Mouse (Mus musculus) thymus, adult 18-20 months (tissue): Measurements from ENCODE around the gene Fxr2.
A peak's percentile ranks its signal among the peaks of the same experiment; 100 is the strongest.
"Not testable (repeated sequence)": the region's sequence is repeated elsewhere in the genome, so short reads cannot be mapped to it uniquely, and the experiment has no call there.

Experiments
- DNase-seq, 2 experiments: peaks; one replicate each; pipeline ENCODE4 v3.0.0; 2022; ENCODE audit warnings: mixed read lengths in 2 of 2

Fxr2 gene

DNA sequence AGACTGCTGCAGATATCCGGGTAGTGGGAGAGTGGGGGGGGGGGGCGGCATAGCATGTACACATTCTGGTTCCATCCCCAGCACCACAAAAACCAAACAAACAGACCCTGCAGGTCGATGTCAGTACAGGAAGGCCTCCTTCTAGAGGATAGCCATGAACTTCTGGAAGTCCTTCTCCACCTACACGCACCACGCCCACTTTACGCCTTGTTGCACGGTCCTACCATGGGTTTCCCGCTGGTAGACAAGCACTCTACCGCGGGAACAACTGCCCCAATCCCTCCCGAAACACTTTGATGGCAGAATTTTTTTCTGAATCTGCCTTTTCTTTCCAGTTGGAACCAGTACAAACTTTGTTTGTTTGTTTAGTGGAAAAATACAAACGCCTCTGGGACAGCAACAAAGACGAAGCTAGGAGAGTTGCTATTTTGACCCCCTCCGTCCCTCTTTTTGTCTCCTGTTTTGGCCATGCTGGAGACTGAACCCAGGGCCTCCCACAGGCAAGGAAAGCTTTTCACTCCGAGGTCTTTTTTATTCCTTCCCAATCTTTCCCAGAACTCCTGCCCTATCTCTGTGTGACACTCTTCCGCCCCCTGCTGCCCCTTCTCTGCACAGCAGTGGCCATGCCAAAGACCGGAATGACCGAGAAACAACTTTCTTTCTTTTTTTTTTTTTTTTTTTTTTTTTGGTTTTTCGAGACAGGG is 19.1 kb upstream of the Fxr2 start:
- DNase-seq: peak; percentile 42 to 44

DNA sequence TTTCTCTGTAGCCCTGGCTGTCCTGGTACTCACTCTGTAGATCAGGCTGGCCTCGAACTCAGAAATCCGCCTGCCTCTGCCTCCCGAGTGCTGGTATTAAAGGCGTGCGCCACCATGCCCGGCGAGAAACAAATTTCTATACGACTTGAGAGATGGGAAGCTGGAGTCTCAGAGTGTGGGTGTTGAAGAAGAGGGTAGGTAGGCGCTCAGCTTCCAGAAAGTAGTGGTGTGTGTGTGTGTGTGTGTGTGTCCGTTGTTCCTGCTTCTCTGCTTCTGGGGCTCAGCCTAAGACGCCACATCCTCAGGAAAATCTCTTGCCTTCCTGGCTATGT is 18.6 kb upstream of the Fxr2 start:
- not testable (repeated sequence) for DNase-seq

DNA sequence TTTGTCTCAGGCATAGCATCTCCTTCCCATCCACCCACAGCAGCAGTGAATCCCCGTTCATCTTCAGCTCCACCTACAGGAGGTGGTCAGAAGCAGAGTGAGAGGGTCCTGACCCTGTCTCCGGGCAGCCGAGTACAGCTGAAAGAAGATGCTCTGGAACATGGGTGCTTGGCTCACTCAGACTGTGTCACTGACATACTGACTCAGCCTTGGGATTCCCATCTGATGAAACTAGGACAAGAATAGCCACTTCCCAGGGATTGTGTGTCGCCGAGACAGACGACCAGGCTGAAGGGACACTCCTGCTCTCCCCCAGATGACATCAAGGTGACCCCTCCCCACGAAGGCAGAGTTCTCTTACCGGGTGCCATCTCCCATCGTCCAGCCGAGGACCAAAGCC is 16.0 kb upstream of the Fxr2 start:
- no peak for DNase-seq

DNA sequence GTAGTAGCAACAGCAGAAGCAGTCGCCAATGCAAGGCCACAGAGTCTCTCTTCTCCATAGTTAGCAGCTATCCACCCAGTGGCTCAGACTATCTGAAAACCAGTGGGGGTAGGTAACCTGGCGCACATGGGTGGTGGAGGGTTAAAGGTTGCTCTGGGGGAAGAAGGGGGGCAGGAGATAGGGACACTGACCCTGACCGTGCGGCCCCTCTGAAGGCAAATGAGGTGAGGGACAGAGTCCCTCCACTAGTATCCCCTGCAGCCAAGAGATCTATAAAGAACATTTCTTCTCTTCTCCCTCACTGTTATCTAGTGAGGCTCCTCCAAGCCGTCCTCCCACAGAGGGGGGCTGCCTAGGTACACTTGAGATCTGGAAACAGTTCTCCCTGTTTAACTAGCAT is 15.0 kb upstream of the Fxr2 start, which contains the start of gene Shbg:
Gene Shbg, minus strand, starts transcription at position 101 of the 400 bp plus-strand sequence.
- DNase-seq: no peak

DNA sequence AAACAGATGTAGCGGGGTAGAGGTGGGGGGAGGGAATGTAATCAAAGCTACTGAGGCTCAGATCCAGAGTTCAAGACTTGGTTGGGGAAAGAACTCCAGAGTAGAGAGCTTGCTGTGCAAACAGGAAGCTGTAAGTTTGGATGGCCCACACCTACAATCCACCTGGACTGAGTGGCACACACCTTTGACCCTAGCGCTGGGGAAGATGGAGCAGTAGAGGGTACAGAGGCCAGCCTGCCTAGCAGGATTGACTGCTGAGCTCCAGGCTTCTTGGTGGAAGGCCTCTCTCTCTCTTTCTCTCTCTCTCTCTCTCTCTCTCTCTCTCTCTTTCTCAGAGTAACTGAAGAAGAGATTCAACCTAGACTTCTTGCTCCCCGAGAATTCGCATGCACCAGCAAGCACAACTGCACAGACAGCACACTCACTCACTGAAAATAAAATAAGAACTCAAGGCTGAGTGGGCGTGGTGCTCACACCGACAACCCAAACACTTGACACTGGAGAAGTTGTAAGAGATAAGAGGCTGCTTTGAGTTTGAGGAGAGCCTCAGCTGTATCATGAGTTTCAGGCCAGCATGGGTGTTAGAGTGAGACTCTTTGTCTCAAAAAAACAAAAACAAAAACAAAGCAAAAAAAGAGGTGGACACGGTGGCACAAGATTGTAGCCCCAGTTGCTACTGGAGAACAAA is 12.3 kb upstream of the Fxr2 start:
- no peak for DNase-seq

DNA sequence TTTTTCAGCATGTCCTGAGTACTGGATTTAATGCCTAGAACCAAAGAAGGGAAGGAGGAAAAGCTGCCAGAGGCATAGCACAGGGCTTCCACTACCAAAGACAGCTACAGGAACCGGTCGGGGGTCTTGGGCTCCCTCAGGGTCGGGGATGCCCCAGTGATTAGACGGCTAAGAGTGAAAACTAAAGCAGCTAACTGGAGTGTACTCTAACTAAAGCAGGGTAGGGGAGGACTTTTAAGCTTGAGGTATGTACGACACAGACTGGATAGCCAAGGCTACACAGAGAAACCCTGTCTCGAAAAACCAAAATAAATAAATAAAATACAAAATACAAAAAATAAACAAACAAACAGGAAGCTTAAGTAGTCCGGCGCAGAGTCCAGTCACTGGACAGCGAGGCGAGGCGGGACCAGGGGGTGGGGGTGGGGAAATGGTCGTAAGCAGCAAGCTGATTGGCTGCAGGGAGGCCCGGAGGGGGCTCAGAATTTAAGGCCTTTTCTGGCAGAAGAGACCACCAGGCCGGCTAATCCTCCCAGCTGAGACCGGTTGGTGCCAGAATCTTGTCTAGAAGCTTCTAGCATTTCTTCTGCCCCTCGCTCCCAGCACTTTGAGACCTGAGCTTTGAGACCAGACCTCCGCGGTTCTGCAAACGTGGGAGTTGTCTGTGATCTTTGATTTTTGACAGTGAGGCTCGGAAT is 11.1 kb upstream of the Fxr2 start, which contains the start of gene Sat2:
Gene Sat2, plus strand, starts transcription at position 454 of the 698 bp plus-strand sequence.
- no peak for DNase-seq

DNA sequence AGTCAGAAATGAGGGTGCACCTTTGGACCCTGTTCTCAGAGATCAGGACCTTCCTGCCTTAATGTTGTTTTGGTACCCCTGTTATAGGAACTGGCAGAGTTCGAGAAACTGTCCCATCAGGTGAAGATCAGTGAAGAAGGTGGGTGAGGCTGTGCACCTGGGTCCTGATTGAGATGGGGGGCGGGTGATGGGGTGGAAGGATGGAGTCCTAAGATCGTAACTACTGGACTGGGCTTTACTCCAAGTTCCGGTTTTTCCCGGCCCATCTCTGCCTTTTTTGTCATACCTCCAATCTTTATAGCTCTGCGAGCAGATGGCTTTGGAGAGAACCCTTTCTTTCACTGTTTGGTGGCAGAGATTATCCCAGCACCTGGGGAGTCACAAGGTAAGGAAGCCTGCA is 10.4 kb upstream of the Fxr2 start:
- no peak for DNase-seq

DNA sequence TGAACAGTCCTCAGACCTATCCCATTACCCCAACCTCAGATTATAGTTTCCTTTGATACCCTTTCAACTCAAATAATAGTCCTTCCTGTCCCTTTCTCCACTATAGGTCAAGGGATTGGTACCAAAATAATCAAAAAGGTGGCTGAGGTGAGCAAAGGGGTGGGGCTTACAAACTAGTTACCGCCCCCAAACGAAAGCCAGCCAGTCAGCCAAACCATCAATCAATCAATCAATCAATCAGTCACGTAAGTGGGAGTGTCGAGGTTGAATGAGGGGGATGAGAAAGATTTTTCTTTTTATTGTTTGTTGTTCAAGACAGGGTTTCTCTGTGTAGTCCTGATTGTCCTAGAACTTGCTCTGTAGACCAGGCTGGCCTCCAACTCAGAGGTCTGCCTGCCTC is 9.8 kb upstream of the Fxr2 start:
- DNase-seq: no peak

DNA sequence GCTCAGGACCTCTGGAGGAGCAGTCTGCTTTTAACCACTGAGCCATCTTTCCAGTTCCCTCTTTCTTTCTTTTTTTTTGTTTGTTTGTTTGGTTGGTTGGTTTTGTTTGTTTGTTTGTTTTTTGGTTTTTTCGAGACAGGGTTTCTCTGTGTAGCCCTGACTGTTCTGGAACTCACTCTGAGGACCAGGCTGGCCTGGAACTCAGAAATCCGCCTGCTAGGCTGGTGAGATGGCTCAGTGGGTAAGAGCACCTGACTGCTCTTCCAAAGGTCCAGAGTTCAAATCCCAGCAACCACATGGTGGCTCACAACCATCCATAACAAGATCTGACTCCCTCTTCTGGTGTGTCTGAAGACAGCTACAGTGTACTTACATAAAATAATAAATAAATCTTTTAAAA is 8.5 kb upstream of the Fxr2 start:
- not testable (repeated sequence) for DNase-seq

DNA sequence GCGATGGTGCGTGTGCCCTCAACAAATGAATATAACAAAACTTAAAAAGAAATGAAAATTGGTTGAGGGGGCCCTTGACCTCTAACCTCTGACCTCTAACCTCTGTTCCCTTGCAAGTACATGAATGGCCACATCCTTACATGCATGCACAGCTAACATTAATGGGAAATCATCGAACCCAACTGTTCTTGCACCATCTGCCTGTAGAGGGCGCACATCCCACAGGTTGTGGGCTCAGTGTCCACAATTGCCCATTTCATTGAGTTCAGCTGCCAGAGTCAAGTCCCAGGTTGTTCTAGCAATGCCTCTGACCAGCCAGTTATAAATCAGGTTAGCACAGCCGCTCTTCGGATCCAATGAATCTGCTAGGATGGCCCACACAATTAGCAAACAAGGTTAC is 4.5 kb upstream of the Fxr2 start:
- DNase-seq: peak in 1 of 2 experiments; percentile 36

DNA sequence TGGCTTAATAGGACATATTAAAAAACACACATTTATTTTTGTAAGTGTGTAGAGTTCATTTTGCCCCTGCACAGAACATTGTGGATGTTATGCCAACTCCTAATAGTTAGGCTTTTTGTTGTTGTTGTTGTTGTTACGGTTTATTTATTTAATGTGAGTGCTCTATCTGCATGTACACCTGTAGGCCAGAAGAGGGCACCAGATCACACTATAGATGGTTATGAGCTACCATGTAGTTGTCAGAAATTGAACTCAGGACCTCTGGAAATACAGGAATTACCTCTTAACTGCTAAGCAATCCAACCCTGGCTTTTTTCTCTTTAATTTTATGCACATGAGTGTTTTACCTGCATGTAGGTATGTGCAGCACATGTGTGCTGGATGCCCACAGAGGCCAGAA is 3.0 kb upstream of the Fxr2 start:
- DNase-seq: no peak

DNA sequence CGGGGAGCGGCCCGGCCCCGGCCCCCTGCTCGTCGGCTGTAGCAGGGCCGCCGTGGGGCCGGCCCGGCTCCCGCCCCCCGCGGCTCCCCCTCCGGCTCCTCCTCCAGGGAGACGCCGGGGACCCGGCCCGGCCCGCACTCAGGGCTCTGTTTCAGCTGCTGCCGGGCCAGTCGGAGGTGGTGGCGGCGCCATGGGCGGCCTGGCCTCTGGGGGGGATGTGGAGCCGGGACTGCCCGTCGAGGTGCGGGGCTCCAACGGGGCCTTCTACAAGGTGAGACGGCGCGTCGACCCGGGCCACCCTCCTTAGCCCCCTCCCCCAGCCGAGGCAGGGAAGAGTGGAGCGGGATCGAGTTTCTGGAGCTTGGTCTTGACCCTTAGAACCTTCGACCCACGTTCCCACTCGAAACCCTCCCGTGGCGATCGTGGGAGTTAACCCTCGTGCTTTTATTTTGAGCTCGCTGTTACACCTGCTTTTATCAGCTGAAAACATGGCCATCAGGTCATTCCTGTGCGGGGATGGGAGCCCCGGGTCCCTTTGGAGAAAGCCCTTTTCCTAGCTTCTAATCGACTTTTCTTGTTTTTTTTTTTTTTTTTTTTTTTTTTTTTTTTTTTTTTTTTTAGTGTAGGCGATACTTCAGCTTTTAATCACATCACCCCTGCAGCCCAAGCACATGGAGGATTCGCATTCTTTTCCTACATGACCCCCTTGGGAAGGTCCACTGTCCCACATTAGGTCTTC is 507 bp downstream of the Fxr2 start:
- DNase-seq: peak; percentile 53 to 64

DNA sequence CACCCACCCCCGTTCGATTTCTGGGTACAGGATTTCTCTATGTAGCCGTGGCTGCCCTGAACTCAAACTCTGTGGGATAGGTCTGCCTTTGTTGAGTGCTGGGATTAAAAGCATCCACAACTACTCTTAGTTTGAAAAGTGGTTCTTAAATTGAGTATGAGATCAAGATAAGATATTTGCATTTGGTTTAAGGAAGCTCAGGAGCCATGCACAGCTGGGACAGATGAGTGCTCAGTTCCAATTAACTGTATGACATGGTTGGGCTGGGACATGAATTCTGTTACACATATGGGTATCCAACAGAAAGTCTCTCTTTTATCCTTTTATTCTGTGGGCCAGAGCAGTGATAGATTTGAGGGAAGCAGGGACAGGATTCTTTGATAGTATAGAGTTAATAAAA is 2.7 kb downstream of the Fxr2 start:
- no peak for DNase-seq

DNA sequence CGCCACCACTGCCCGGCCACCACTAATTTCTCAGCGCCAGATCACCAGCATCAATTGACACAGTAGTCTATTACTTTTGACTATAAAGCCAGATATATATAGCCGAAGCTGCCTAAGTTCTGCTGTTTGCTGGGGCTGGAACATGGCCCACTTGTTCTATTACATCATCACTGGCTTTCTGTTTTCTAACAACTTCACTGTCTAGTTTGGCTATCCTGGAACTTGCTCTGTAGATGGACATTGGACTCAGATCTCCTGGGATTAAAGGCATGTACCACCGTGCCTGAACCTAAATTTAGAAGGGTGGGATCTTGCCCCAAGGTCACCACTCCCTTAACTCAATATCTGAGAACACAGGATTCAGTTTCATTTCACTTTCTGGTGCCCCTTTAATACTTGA is 13.1 kb downstream of the Fxr2 start:
- no peak for DNase-seq

DNA sequence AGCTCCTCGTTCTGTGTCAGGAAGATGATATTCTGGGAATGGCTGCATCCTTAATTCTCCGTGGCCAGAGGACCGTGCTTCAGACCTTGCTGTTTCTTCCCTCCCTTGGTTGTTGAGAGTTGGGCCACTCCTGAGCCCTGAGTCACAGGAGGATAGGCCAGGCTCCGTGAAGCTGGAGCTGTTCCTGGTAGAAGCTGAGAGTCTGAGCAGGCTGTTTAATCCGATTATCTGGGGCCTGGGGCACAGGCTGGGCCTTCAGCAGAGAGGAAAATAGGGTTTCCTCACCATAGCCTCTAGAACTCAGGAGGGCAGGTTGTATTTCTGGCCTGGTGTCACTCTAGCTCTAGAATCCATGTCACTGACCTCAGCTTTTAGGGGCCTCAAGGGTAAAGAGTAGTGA is 20.6 kb downstream of the Fxr2 start:
- no peak for DNase-seq

DNA sequence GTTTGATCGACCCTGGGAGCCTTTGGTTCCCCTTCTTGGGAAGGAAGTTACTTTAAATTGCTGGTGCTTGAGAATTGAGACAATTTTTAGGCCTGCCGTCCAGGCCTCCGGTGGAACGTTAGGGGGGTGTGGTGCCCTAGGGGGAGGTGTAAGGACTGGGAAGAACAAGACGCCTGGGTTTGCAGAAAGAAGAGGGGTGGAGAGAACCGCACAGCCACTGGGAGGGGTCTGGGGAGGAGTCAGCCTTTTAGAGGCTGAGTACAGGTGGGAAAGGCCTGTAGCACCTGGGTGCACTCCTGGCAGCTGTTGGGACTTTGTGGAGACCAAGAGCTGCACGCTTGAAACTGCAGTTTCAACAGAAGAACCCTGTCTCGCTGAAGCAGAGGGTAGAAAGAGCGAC is 22.0 kb downstream of the Fxr2 start:
- no peak for DNase-seq

DNA sequence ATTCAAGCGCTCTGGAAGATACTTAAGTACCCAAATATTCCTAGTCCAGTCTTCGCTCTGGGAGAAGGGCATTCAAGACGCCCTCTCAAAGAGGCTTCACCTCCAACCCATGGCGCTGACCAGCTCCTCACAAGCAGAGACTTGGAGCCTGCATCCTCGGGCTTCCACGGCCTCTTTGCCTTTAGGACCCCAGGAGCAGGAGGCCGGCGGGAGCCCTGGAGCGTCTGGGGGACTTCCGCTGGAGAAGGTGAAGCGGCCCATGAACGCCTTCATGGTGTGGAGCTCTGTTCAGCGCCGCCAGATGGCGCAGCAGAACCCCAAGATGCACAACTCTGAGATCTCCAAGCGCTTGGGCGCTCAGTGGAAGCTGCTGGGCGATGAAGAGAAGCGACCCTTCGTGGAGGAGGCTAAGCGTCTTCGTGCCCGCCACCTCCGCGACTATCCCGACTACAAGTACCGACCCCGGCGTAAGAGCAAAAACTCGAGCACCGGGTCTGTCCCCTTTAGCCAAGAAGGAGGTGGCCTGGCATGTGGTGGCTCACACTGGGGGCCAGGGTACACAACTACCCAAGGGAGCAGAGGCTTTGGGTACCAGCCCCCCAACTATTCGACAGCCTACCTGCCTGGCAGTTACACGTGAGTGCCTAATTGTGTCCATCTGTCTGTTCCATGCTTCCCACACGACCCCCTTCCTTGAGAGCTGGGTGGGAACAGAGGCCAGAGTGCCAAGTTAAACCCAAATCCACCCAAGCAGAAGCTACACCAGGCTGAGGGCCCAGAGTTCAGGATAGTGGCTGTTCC is 22.7 kb downstream of the Fxr2 start, which contains the start of gene Sox15:
Gene Sox15, plus strand, starts transcription at position 51 of the 801 bp plus-strand sequence.
- DNase-seq: no peak

DNA sequence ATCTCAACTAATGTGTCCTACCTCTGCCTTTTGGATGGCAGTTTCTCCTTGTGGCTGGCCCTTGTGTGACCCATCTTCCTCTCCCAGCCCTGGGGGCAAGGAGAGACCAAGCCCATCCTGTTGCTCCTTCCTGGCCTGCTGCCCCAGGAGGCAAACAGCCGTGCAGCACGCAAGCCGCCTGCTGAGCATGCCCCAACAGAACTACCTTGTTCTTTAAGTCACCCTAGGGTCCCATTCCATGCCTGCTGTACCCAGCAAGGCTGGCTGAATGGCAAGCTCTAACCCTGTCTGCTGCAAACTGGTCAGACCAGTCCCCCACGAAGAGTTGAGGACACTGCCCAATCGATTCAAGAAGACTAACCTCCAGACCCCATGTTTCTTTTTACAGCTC is 23.3 kb downstream of the Fxr2 start:
- no peak for DNase-seq

DNA sequence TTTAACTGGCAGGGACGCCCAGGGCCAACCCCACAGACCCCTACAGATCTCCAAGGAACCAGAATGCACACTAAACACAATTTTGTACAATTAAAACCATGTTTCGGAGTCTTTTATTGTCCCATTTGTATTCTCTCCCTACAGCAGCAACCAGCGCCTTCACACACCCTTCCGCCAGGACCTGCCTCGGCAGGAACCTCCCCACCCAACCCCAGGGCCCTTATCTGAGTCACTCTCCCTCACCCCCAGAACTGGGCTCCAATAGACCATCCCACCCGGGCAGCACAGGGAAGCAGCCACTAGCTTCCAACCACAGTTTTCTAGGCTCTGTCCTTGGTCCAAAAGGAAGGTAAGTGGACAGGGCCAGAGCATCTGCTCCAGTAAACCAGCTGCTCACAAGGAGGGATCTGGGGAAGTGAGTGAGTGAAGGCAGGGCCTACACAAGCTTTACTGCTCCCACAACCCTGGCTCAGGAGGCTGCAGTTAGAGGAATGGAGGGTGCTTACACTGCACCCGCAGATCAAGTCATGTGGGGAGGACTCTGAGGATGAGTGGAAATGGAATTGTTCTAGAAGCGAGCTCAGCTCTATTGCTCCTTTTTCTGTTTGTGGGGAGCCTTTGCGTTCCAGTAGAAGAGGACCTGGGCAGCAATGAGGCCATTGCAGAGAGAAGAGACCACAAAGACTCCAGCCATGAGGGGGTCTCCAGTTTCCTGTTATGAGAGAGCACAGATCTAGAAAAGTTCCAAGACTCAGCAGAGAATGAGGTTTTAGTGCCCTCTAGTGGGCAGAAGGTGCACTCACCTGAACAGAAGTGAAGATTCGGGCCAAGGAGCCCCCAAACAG is 24.0 kb downstream of the Fxr2 start:
- DNase-seq: no peak

DNA sequence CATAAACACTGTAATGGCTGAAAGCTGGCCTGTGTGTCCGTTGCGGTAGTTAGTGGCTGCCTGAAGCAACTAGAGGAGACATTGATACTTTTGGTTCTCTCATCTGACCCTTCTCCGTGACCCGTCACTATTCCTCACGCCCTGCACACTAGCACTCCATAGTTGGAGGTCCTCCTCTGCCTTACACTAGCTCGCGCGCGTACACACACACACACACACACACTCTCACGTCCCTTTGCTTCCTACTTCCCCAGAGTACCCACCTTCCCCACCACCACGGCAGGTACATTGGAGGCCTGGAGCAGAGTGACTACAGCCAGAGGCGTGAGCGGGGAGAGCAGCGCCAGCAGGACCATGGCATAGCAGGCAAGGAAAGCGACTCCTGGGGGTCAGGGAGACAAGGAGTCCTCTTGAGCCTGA is 24.7 kb downstream of the Fxr2 start:
- DNase-seq: no peak

DNA sequence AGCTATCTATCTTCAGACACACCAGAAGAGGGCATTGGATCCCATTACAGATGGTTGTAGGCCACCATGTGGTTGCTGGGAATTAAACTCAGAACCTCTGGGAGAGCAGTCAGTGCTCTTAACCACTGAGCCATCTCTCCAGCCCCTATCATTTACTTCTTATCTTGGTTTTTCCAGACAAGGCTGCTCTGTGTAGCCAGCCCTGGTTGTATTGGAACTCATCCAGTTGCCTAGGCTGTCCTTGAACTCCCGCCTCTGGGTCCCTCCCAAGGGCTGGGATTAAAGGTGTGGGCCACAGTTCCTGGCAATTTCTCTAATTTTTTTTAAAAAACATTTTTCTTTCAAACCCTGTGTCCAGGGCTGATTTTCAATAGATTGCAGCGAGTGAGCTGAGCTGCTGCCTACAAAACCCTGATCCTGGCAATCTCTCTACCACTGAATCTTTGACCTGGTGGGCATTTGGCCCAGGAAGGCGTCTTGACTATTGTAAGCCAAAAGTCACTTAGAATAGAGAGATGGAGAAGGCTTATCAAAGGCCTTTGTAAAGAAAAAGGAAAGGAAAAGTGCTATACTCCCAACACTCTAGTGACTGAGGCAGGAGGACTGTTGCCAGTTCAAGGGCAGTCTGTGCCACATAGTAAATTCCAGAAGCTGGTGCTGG is 28.6 kb downstream of the Fxr2 start:
- no peak for DNase-seq
